Mouse (Mus musculus) liver, adult 2 months (tissue): Measurements from ENCODE around the gene Pcx.

Source experiments
- CTCF ChIP-seq: fragments of 200-500 bp; IDR thresholded peaks from 2 replicates; pipeline ENCODE4 v1.5.1; 2011; ENCODE audit warnings: low read depth, low read length, control low read depth
- POLR2A ChIP-seq: fragments of 200-500 bp; IDR thresholded peaks from 2 replicates; pipeline ENCODE4 v1.6.1; 2011; ENCODE audit warnings: low read length, control low read depth; ENCODE audit not compliant: insufficient read depth; ENCODE audit errors: extremely low read depth

- no peak for TF ChIP-seq CTCF
- TF ChIP-seq POLR2A: no peak
Measured at GRCm38 (mm10) chr19:4624406-4625178, 114.3 kb downstream of the Pcx start.
